Mouse (Mus musculus): Measurements from ENCODE around the gene Tex19.2. TPM values are rescaled to one million over a fixed set of nuclear protein-coding genes. Genes with fewer than 3 reads are reported as not detected.

Gene Tex19.2
- not detected in 2 replicates for polyA plus RNA-seq (2014; fragmentation: Nextera tagmentation; extraction: Ambion mirVana)

- Histone ChIP-seq H3K4me1 (ENCODE audit: control insufficient read depth, insufficient read depth, low read length) (no peaks in the 10 kb centered on the region), H3K27ac (ENCODE audit: low read depth, low read length) (no peak within 1 kb of the TSS), H3K9ac (ENCODE audit: low read length) (no peak within 1 kb of the TSS), H3K4me3 (ENCODE audit: low read depth, low read length) (no peak within 1 kb of the TSS), H3K4me2 (ENCODE audit: low read depth) (no peak within 1 kb of the TSS), H3K27me3 (ENCODE audit: control insufficient read depth, insufficient read depth, low read length) (no peaks in the 10 kb centered on the region), H3K9me3 (ENCODE audit: control insufficient read depth, low read length) (no peaks in the 10 kb centered on the region), H3K36me3 (ENCODE audit: control insufficient read depth, insufficient read depth, low read length) (no peaks in the 10 kb centered on the region)
- 84% methylated on average over 3 of the region's 3 CpGs for WGBS
- ATAC-seq (ENCODE audit: insufficient read depth, low FRiP score, low TSS enrichment) (no peak), DNase-seq (ENCODE audit: low spot score) (no peak)
Measured at GRCm38 (mm10) chr11:121118577-121118976, at the start of gene Tex19.2. TSS of gene Tex19.2 (minus strand) at chr11:121118677.

- DNase-seq (ENCODE audit: low spot score) = no peak
- no peak overlapping the region for H3K27ac ChIP-seq (ENCODE audit: low read depth, low read length)
- H3K4me3 ChIP-seq (ENCODE audit: low read depth, low read length) = no peak overlapping the region
- H3K27me3 ChIP-seq (ENCODE audit: control insufficient read depth, insufficient read depth, low read length) = no peaks in the 10 kb centered on the region
- WGBS = 84% methylated on average over 4 of the region's 4 CpGs
- H3K4me1 ChIP-seq (ENCODE audit: control insufficient read depth, insufficient read depth, low read length) = no peaks in the 10 kb centered on the region
- H3K9me3 ChIP-seq (ENCODE audit: control insufficient read depth, low read length) = no peaks in the 10 kb centered on the region
- no peak for ATAC-seq (ENCODE audit: insufficient read depth, low FRiP score, low TSS enrichment)
- H3K4me2 ChIP-seq (ENCODE audit: low read depth) = no peak overlapping the region
- H3K36me3 ChIP-seq (ENCODE audit: control insufficient read depth, insufficient read depth, low read length) = no peaks in the 10 kb centered on the region
- H3K9ac ChIP-seq (ENCODE audit: low read length) = no peak overlapping the region
Measured at GRCm38 (mm10) chr11:121163751-121164150, 45.3 kb upstream of the Tex19.2 start.

GRCm38 (mm10) chr11:121160636-121161346, 42.3 kb upstream of the Tex19.2 start:
- WGBS = 91% methylated on average over 26 of the region's 26 CpGs
- Histone ChIP-seq H3K4me1 (ENCODE audit: control insufficient read depth, insufficient read depth, low read length) (peaks cover 6% of the 10 kb centered on the region; the same call in 1 of the 2 replicates), H3K27ac (ENCODE audit: low read depth, low read length) (no peak overlapping the region), H3K9me3 (ENCODE audit: control insufficient read depth, low read length) (no peaks in the 10 kb centered on the region), H3K27me3 (ENCODE audit: control insufficient read depth, insufficient read depth, low read length) (peaks cover 20% of the 10 kb centered on the region), H3K4me2 (ENCODE audit: low read depth) (no peak overlapping the region), H3K4me3 (ENCODE audit: low read depth, low read length) (no peak overlapping the region), H3K36me3 (ENCODE audit: control insufficient read depth, insufficient read depth, low read length) (no peaks in the 10 kb centered on the region), H3K9ac (ENCODE audit: low read length) (no peak overlapping the region)
- no peak for DNase-seq (ENCODE audit: low spot score)
- ATAC-seq (ENCODE audit: insufficient read depth, low FRiP score, low TSS enrichment) = no peak

GRCm38 (mm10) chr11:121159971-121160370, 41.5 kb upstream of the Tex19.2 start, which contains the start of gene Uts2r:
TSS of gene Uts2r (plus strand) at chr11:121160271.
- DNase-seq (ENCODE audit: low spot score) (no peak), ATAC-seq (ENCODE audit: insufficient read depth, low FRiP score, low TSS enrichment) (no peak)
- Histone ChIP-seq H3K36me3 (ENCODE audit: control insufficient read depth, insufficient read depth, low read length) (no peaks in the 10 kb centered on the region), H3K4me1 (ENCODE audit: control insufficient read depth, insufficient read depth, low read length) (peaks cover 6% of the 10 kb centered on the region; the same call in 1 of the 2 replicates), H3K27me3 (ENCODE audit: control insufficient read depth, insufficient read depth, low read length) (peaks cover 27% of the 10 kb centered on the region), H3K9ac (ENCODE audit: low read length) (no peak within 1 kb of the TSS), H3K9me3 (ENCODE audit: control insufficient read depth, low read length) (no peaks in the 10 kb centered on the region), H3K27ac (ENCODE audit: low read depth, low read length) (no peak within 1 kb of the TSS), H3K4me2 (ENCODE audit: low read depth) (no peak within 1 kb of the TSS), H3K4me3 (ENCODE audit: low read depth, low read length) (no peak within 1 kb of the TSS)
- WGBS = 93% methylated on average over 5 of the region's 5 CpGs

- DNase-seq (ENCODE audit: low spot score) (peak; percentile 15), ATAC-seq (ENCODE audit: insufficient read depth, low FRiP score, low TSS enrichment) (no peak)
- H3K27ac ChIP-seq (ENCODE audit: low read depth, low read length) = no peak overlapping the region
- under 1% methylated on average over 45 of the region's 45 CpGs for WGBS
- peaks cover 29% of the 10 kb centered on the region for H3K27me3 ChIP-seq (ENCODE audit: control insufficient read depth, insufficient read depth, low read length)
- peak overlapping the region; percentile 26 for H3K4me3 ChIP-seq (ENCODE audit: low read depth, low read length)
- H3K4me2 ChIP-seq (ENCODE audit: low read depth) = peak overlapping the region; percentile 52
- no peaks in the 10 kb centered on the region for H3K36me3 ChIP-seq (ENCODE audit: control insufficient read depth, insufficient read depth, low read length)
- H3K9me3 ChIP-seq (ENCODE audit: control insufficient read depth, low read length) = no peaks in the 10 kb centered on the region
- peaks cover 6% of the 10 kb centered on the region; the same call in 1 of the 2 replicates for H3K4me1 ChIP-seq (ENCODE audit: control insufficient read depth, insufficient read depth, low read length)
- H3K9ac ChIP-seq (ENCODE audit: low read length) = peak overlapping the region; percentile 8; the same call in 1 of the 2 replicates
Measured at GRCm38 (mm10) chr11:121156411-121156891, 38.0 kb upstream of the Tex19.2 start.

- no peak overlapping the region for H3K4me3 ChIP-seq (ENCODE audit: low read depth, low read length)
- H3K27me3 ChIP-seq (ENCODE audit: control insufficient read depth, insufficient read depth, low read length) = peaks cover 29% of the 10 kb centered on the region
- no peaks in the 10 kb centered on the region for H3K9me3 ChIP-seq (ENCODE audit: control insufficient read depth, low read length)
- H3K36me3 ChIP-seq (ENCODE audit: control insufficient read depth, insufficient read depth, low read length) = no peaks in the 10 kb centered on the region
- no peak overlapping the region for H3K4me2 ChIP-seq (ENCODE audit: low read depth)
- ATAC-seq (ENCODE audit: insufficient read depth, low FRiP score, low TSS enrichment) (no peak), DNase-seq (ENCODE audit: low spot score) (peak; percentile 46)
- peaks cover 6% of the 10 kb centered on the region; the same call in 1 of the 2 replicates for H3K4me1 ChIP-seq (ENCODE audit: control insufficient read depth, insufficient read depth, low read length)
- no peak overlapping the region for H3K27ac ChIP-seq (ENCODE audit: low read depth, low read length)
- no peak overlapping the region for H3K9ac ChIP-seq (ENCODE audit: low read length)
- WGBS = 29% methylated on average over 4 of the region's 4 CpGs
Measured at GRCm38 (mm10) chr11:121154203-121154602, 35.7 kb upstream of the Tex19.2 start.

- ATAC-seq (ENCODE audit: insufficient read depth, low FRiP score, low TSS enrichment) (no peak), DNase-seq (ENCODE audit: low spot score) (no peak)
- Histone ChIP-seq H3K9me3 (ENCODE audit: control insufficient read depth, low read length) (no peaks in the 10 kb centered on the region), H3K4me2 (ENCODE audit: low read depth) (no peak overlapping the region), H3K27me3 (ENCODE audit: control insufficient read depth, insufficient read depth, low read length) (no peaks in the 10 kb centered on the region), H3K4me1 (ENCODE audit: control insufficient read depth, insufficient read depth, low read length) (no peaks in the 10 kb centered on the region), H3K36me3 (ENCODE audit: control insufficient read depth, insufficient read depth, low read length) (no peaks in the 10 kb centered on the region), H3K4me3 (ENCODE audit: low read depth, low read length) (no peak overlapping the region), H3K27ac (ENCODE audit: low read depth, low read length) (no peak overlapping the region), H3K9ac (ENCODE audit: low read length) (no peak overlapping the region)
- WGBS = 77% methylated on average over 3 of the region's 3 CpGs
Measured at GRCm38 (mm10) chr11:121148193-121148592, 29.7 kb upstream of the Tex19.2 start.

DNA sequence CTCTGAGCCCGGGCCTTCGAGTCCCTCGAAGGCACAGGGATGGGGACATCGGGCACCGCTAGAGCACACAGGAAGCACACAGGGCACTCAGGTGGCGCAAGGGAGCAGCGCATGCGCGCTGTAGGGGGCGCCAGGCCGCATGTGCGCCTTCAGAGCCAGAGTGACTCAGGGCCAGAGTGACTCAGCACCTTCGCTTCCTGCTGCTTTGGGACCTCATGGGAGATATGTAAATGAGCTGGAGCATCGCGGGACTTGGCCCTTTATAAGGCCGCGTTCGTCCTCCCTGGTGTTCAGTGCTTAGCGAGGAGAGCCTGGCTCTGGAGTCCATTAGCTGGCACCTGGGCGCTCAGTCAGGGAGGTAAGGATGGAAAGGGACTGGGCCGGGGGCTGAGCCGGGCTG, 27.4 kb upstream of the Tex19.2 start, which contains the start of gene Tex19.1:
Gene Tex19.1, plus strand, starts transcription at position 279 of the 400 bp plus-strand sequence.
- Histone ChIP-seq H3K4me1 (ENCODE audit: control insufficient read depth, insufficient read depth, low read length) (no peaks in the 10 kb centered on the region), H3K27me3 (ENCODE audit: control insufficient read depth, insufficient read depth, low read length) (no peaks in the 10 kb centered on the region), H3K9ac (ENCODE audit: low read length) (no peak within 1 kb of the TSS), H3K4me2 (ENCODE audit: low read depth) (no peak within 1 kb of the TSS), H3K27ac (ENCODE audit: low read depth, low read length) (no peak within 1 kb of the TSS), H3K9me3 (ENCODE audit: control insufficient read depth, low read length) (no peaks in the 10 kb centered on the region), H3K4me3 (ENCODE audit: low read depth, low read length) (no peak within 1 kb of the TSS), H3K36me3 (ENCODE audit: control insufficient read depth, insufficient read depth, low read length) (no peaks in the 10 kb centered on the region)
- WGBS = 90% methylated on average over 22 of the region's 22 CpGs
- DNase-seq (ENCODE audit: low spot score) (no peak), ATAC-seq (ENCODE audit: insufficient read depth, low FRiP score, low TSS enrichment) (no peak)

Data from neural tube, embryonic 11.5 days (tissue).